Mouse (Mus musculus) MEL (cell line): ENCODE results near the gene Smurf1.

Experiments
- ETS1 ChIP-seq: IDR thresholded peaks from 2 replicates; pipeline ENCODE4 v1.6.1; 2012; ENCODE audit warnings: low read depth, mild to moderate bottlenecking, inconsistent platforms, low read length, improper control_type of control experiment, moderate library complexity
- JUND ChIP-seq: IDR thresholded peaks from 2 replicates; pipeline ENCODE4 v1.6.1; 2011; ENCODE audit warnings: low read depth, mild to moderate bottlenecking, improper control_type of control experiment, low read length
- MAZ ChIP-seq: IDR thresholded peaks from 2 replicates; pipeline ENCODE4 v1.6.1; 2012; ENCODE audit warnings: low read depth, mild to moderate bottlenecking, inconsistent platforms, low read length, improper control_type of control experiment
- POLR2A ChIP-seq, 2 experiments: IDR thresholded peaks; 2 replicates each; pipeline ENCODE4 v1.6.1; 2011 to 2012; ENCODE audit warnings: low read length in 2 of 2, mild to moderate bottlenecking in 2 of 2, control low read depth in 1 of 2, improper control_type of control experiment in 1 of 2, low read depth in 1 of 2, moderate library complexity in 1 of 2; ENCODE audit not compliant: control insufficient read depth in 1 of 2, insufficient read depth in 1 of 2, poor library complexity in 1 of 2
- ZKSCAN1 ChIP-seq: IDR thresholded peaks from 2 replicates; pipeline ENCODE4 v1.6.1; 2012; ENCODE audit warnings: low read depth, mild to moderate bottlenecking, inconsistent platforms, low read length, improper control_type of control experiment, moderate library complexity

DNA sequence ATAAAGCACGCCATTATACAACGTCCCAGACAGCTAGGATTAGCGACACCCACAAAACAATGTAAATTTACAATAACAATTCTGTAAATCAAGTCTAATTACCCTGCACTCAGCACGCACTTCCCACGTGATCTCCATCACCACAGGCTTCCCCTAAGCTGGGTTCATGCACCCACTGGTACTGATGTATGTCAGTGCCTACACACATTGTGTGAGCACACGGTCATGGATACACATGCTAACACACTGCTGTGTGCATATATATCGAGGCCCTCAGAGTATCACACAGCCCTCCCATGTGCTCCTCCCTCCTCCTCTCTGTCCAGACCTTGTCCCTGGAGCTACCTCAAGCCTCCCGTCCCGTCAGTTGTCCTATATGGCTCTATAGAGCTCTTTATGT, 46.5 kb downstream of the Smurf1 start:
- TF ChIP-seq MAZ (no peak), POLR2A (IDR thresholded peaks at IDR 0.05; ENCODE audit: control insufficient read depth in 1 of 2, insufficient read depth in 1 of 2, low read depth in 1 of 2, low read length in 2 of 2, poor library complexity in 1 of 2) (no peak), ZKSCAN1 (no peak), ETS1 (no peak), JUND (no peak)
